Mouse (Mus musculus) layer of hippocampus, adult 9-11 months (tissue): Measurements from ENCODE around the gene Mroh7.

Experiments used
- DNase-seq: peaks from one replicate; pipeline ENCODE4 v3.0.0; 2022

Gene Mroh7

DNA sequence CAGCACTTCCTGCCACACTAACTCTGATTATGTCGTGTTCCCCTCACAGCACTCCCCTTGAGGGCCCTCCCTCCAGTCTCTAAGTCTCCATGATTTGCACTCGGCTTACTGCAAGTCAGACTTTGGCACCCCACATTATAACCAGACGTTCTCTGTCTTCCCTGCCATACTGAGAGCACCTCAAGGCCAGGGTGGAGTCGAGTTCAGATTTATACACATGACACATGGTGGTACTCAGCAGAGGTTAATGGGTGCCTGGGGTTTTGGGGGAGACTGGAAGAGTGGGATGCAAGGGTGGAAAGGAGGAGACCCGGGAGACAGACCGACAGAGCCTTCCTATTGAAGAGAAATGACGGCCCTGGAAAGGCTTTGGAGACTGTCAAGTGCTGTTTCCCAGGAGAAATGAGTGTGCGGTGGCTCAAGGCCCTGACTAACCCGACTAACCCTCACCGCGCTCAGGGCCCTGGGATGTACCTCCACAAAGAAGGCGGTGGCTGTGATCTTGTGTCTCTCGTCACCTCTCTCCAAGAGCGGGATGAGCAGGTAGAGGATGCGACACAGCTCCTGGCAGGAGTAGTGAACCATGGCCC lies 36.8 kb downstream of the Mroh7 start:
- no peak for DNase-seq

GRCm38 (mm10) chr4:106688636-106689296 lies 42.0 kb downstream of the Mroh7 start:
- DNase-seq, result no peak

DNA sequence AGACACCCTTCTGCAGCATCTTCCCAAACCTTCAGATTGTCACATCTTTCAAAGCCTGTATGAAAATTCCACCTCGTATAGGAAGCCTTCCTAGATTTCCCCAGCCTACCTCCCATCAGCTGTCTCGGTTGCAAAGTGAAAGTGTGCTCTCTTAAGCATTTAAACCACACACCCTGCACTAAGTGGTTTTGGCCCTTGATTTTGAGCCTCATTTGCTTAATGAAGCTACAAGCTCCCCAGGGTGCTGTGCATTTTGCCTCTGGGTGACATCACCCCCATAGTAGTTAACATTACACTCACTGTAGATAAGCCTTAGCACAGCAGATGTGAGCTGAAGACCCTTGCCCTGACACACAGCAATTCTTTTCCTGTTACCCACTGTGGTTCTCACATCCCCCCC lies 49.8 kb downstream of the Mroh7 start:
- no peak for DNase-seq

- DNase-seq, result no peak
Measured at GRCm38 (mm10) chr4:106679152-106679551, 51.6 kb downstream of the Mroh7 start.

DNA sequence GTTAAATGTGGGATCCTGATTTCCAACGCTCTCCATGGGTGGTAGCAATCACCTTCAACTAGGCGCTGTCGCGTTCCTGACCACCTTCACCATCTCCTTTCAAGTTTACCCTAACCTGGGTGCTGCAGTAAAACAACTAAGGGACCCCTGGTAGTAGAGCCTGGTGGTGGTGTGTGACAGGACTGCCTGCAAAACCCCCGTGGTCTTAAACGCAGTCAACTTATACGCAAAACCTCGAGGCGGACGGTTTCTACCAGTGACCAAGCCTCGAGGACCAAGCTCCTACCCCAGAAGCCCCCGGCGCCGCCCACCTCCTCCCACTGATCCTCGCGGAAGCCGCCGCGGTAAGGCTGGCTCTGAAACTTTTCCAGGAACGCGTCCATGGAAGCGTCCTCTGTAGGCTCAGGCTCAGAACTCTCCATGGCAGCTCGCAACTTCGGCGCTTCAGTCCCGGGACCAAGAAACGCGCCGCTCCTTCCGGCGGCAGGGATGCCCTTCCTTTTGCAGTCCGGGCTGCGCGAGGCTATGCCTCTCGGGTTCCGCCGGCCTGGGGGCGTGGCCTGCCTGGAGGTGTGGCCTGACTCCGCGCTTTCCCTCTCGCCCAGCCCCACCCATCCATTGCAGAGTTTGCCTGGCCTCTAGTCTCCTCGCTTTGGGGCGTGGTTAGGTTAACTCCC lies 52.1 kb downstream of the Mroh7 start, which contains the start of gene Ttc4:
Gene Ttc4, minus strand, starts transcription at position 503 of the 677 bp plus-strand sequence.
- peak; percentile 85 for DNase-seq

- no peak for DNase-seq
Measured at GRCm38 (mm10) chr4:106676749-106677148, 54.0 kb downstream of the Mroh7 start.

DNA sequence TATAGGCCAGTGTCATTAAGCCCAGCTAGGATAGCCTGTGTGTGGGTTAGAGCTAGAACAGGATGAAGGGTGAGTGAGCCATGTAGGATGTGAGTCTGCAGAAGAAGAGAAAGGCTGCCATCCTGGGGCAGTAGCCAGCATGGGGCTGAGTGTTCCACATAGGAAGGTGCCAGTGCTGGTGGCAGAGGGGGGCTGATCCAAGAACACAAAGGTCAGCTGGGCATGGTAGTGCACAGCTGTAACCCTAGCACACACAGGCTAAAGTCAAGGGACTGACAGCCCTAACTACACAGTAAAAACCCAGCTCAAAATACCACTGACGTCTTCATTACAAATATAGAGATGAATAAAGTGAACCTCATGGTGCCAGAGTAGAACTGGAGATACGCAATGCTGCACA lies 64.2 kb downstream of the Mroh7 start:
- no peak for DNase-seq

DNA sequence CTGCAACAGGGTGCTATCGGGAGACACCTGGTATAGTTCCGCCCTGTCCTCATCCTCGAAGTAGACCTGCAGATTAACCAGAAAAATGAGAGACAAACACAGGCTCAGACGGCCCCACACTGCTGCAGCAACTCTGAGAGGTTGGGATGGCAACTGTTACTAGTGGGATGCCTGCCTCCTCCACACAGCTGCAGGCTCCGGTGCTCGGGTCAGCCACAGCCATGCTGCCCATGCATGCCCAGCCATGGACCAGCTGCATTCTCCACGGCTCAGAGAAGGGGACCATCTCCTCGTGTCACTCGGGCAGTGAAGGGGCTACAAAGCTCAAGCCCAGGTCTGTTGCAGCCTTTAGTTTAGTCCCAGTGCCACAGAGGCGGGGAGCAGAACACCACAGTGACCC lies 65.1 kb downstream of the Mroh7 start:
- no peak for DNase-seq

DNA sequence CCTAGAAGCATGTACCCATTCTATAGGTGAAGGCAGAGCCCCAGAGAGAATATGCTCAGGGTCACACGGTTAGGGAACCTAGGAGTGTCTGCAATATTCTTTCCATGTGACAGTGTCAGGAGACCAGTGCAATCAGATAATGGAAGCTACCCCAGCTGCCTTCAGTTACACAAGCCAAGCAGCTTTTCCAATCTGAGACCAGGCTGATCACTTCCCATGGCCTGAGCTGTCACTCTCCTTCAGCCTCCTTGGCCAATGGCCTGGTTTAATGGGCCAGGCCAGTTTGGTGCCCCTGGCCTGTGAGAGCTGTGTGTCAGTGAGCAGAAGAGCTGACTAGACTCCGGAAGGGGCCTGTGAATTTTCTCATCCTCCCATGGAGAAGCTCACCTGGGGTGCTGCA lies 65.5 kb downstream of the Mroh7 start:
- no peak for DNase-seq

DNA sequence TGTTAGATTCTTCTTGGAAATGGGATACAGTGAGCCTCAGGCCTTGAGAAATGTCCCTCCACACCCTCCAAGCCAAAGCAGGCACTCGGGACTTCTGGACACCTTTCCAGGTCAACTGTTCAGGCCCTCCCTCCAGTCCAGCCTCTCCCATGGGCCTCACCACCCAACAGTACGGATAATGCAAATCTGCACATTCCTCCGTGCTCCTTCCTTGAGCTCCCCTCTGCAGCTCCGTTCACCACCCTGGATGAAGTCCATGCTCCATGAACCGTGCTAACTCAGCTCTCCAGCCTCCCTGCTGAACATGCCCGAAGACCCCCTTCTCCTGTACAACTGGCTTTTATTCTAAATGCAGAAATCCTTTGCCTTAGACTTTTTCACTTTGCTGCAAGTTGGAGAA lies 66.0 kb downstream of the Mroh7 start:
- no peak for DNase-seq

DNA sequence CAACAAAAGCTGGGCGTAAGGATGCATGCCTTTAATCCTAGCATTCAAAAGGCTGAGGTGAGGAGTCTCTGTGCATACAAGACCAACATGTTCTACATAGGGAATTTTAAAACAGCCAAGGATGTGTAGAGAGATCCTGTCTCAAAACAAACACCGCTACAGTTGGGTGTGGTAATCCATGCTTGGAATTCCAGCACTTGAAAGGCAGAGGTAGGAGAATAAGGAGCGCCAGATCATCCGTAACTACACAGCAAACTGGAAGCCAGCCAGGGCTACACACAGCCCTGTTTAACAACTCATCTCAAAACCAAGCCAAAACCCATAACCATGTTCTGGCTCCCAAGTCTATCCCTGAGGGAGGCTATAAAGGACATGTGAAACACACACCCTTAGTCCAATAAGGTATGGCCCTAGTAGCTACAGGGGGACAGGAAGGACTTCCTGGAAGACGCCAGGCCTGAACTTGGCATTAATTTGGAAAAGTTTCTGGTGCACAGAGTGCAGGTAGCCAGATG lies 66.7 kb downstream of the Mroh7 start:
- DNase-seq, result no peak

DNA sequence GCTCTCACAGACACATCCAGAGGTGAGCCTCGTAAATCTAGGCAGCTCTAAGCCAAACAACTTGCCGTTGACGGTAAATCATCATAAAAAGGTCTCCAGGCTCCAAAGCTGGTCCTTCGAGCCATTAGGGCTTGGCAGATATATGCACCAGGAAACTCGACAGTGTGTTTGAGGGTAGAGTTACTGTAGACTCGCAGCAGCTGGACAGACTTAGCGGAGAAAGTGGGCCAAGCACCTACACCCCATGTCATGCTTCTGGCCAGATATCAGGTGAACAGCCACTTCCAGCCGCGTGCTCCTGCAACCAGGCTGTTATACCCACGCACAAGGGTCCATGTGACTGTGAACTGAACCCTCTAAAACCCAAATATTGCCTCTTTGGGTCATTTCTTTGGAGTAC lies 75.0 kb downstream of the Mroh7 start:
- DNase-seq, result no peak

DNA sequence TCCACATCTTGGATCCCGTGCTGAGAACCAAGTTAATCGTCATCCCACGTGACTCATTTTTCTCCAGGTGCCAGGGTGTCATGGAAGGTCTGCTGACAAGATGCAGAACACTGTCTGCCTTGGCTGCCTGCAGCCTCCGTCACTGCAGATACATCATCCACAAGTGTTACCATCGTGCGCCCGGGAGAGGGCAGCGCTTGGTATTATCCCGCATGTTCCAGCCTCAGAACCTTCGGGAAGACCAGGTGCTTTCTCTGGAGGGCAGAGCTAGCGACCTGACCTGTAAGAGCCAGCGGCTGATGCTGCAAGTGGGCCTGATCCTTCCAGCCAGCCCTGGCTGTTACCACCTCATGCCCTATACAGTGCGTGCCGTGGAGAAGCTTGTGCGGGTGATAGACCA lies 77.7 kb downstream of the Mroh7 start:
- DNase-seq, result no peak

DNA sequence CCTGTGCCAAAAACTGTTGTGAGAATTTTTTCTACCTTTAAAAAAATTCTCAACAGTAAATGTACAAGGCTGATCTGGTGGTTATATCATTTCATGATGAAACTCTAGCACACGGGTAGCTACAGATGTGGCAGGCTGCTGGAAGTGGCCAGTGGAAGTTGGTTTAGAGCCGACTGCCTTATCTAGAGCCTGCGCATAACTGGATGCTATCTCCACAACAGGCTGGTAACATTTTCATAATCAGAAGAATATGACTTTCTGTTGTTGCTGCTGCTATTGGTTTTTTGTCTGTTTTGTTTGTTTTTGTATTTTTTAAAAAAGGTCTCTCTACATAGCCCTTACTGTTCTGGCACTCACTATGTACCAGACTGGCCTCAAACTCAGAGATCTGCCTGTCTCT lies 78.2 kb downstream of the Mroh7 start:
- DNase-seq, result no peak

GRCm38 (mm10) chr4:106650833-106651527 lies 79.7 kb downstream of the Mroh7 start, which contains the start of gene Pars2:
TSS of gene Pars2 (plus strand) at chr4:106651069.
- peak; percentile 98 for DNase-seq

DNA sequence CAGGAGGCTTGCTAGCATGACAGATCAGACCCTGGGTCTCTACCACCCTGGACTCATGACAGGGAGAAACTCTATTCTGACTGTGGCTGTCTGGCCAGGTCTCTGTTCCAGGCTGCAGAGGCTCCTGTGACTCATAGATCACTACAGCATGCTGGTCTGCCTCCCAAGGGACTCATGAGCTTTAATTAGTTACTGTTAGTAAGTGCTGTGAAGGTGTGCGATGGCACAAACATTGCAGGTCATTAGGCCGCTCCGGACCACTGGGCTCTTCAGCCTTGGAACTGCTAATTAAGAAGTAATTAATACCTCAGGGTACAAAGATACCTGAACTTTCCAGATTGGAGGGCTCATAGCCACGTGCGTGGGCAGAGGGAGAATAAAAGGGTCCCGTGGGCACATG lies 83.6 kb downstream of the Mroh7 start:
- DNase-seq, result no peak

DNA sequence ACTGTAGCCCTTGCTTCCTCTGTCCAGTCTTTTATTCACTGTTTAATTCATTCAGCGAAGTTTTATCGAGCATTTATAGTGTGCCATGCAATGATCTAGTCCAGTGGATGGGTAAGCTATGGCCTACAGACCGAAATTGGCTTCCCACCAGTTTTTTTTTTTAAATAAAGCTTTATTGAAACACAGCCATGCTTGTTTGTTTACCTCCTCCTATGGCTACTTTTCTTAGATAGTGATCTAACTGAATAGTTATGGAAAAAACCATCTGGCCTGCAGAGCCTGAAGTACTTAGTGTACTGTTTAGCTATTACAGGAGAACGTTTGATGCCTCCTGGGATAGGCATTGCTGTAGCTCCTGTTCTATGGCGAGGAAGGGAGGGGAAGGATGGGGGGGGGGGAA lies 84.9 kb downstream of the Mroh7 start:
- DNase-seq, result no peak

GRCm38 (mm10) chr4:106644218-106644610 lies 86.5 kb downstream of the Mroh7 start:
- DNase-seq, result no peak

DNA sequence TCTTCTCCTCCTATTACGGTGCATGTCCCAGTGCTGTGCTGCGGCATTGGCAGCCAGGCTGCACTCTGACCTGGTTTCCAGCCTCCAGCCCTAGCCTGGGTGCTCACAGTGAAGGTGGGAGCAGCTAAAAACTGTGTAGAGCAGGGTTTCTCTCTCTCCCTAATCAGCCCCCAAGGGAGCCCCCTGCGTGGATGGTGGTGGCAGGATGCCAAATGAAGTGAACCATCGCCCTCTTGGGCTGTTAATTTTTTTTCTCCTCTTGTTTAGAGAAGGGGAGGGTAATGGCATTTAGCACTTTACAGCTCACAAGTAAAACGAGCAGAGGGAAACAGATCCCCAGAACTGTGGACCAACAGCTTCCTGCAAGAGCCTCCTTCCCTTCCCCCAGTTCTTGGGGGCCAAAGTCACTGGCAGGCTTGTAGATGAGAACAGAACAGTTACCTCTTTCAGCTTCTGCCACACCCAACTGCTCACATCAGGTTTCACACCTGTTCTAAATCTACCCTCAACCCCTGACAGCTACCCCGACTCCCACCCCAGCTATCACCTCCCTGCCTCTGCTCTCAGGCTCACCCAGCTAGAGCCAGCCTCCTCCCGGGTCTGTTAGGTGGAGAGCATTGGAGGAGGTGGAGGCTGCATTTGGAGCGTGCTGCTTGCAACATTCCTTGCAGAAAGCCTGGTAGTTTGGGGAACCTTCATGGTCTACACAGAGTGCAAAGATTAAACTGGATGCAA lies 87.1 kb downstream of the Mroh7 start:
- no peak for DNase-seq

GRCm38 (mm10) chr4:106634086-106634479 lies 96.6 kb downstream of the Mroh7 start:
- no peak for DNase-seq

- DNase-seq, result no peak
Measured at GRCm38 (mm10) chr4:106633281-106634085, 97.2 kb downstream of the Mroh7 start.

DNA sequence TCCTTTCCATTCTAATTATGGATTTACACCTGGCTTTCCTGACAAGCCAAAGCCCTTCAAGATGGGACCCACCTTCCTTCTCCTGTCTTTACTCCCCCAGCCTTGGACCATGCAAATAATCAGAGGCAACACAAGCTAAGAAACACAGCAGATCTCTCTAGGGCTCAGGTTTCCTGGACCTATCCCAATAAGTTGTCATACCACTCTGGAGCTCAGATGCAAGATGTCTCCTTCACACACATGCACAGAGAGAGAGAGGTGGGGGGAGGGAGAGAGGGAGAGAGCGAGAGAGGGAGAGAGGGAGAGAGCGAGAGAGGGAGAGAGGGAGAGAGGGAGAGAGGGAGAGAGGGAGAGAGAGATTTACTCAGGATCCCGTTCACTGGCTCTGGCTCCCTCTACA lies 98.4 kb downstream of the Mroh7 start:
- DNase-seq, result no peak
